Mouse (Mus musculus) cerebellum, adult 18-20 months (tissue): ENCODE measurements around the gene Chd3.
A peak's percentile ranks its signal among the peaks of the same experiment; 100 is the strongest.

Experiments used
- DNase-seq, 2 experiments: peaks; one replicate each; pipeline ENCODE4 v3.0.0; 2021

The Chd3 gene

GRCm38 (mm10) chr11:69388680-69389079 lies 19.5 kb upstream of the Chd3 start:
- no peak for DNase-seq

- no peak for DNase-seq
These were observed 17.6 kb upstream of the Chd3 start for GRCm38 (mm10) chr11:69386758-69387157.

GRCm38 (mm10) chr11:69384979-69385378 lies 15.8 kb upstream of the Chd3 start:
- DNase-seq, result no peak

- peak in 1 of 2 experiments; percentile 33 for DNase-seq
These were observed 13.4 kb upstream of the Chd3 start for GRCm38 (mm10) chr11:69382478-69383105.

- DNase-seq, result peak; percentile 74 to 79
These were observed 12.2 kb upstream of the Chd3 start for GRCm38 (mm10) chr11:69381356-69381755.

- no peak for DNase-seq
These were observed 10.4 kb upstream of the Chd3 start for GRCm38 (mm10) chr11:69379600-69379999.

- DNase-seq, result no peak
These were observed 8.6 kb upstream of the Chd3 start for GRCm38 (mm10) chr11:69377766-69378165.

GRCm38 (mm10) chr11:69375646-69376045 lies 6.4 kb upstream of the Chd3 start:
- DNase-seq, result no peak

GRCm38 (mm10) chr11:69373223-69373965 lies 4.2 kb upstream of the Chd3 start:
- DNase-seq, result no peak

- DNase-seq, result peak in 1 of 2 experiments; percentile 33
These were observed 3.6 kb upstream of the Chd3 start for GRCm38 (mm10) chr11:69372780-69373170.

GRCm38 (mm10) chr11:69372056-69372779 lies 3.0 kb upstream of the Chd3 start:
- DNase-seq, result peak; percentile 91 to 94

GRCm38 (mm10) chr11:69371601-69372000 lies 2.4 kb upstream of the Chd3 start:
- no peak for DNase-seq

GRCm38 (mm10) chr11:69370817-69371215 lies 1.6 kb upstream of the Chd3 start:
- DNase-seq, result no peak

GRCm38 (mm10) chr11:69369990-69370816 lies 997 bp upstream of the Chd3 start:
- DNase-seq, result no peak

GRCm38 (mm10) chr11:69368356-69369214 lies 621 bp downstream of the Chd3 start:
- peak; percentile 35 to 68 for DNase-seq

- DNase-seq, result no peak
These were observed 1.4 kb downstream of the Chd3 start for GRCm38 (mm10) chr11:69367616-69368355.

- no peak for DNase-seq
These were observed 2.2 kb downstream of the Chd3 start for GRCm38 (mm10) chr11:69366855-69367615.

GRCm38 (mm10) chr11:69366157-69366854 lies 2.9 kb downstream of the Chd3 start:
- peak; percentile 79 to 84 for DNase-seq

GRCm38 (mm10) chr11:69365722-69366121 lies 3.5 kb downstream of the Chd3 start:
- DNase-seq, result no peak

GRCm38 (mm10) chr11:69364910-69365309 lies 4.3 kb downstream of the Chd3 start:
- DNase-seq, result peak; percentile 88 to 90
